Mouse (Mus musculus) heart, adult 10 weeks (tissue): ENCODE results near the gene Zfp26. TPM values are rescaled to one million over a fixed set of nuclear protein-coding genes. Genes with fewer than 3 reads are reported as not detected.

Source experiments
- polyA plus RNA-seq: library from polyadenylated mRNA; stranded (reverse); fragments of 350-450 nt; fragmentation: Illumina TruSeq; extraction: RNeasy Lipid Tissue Mini Kit (QIAGEN cat#74804); gene quantifications from one replicate; pipeline ENCODE4 v1.2.3, GENCODE M21; 2014; ENCODE audit warnings: low read depth, low replicate concordance

Zfp26 gene
- polyA plus RNA-seq = 4.7 TPM

DNA sequence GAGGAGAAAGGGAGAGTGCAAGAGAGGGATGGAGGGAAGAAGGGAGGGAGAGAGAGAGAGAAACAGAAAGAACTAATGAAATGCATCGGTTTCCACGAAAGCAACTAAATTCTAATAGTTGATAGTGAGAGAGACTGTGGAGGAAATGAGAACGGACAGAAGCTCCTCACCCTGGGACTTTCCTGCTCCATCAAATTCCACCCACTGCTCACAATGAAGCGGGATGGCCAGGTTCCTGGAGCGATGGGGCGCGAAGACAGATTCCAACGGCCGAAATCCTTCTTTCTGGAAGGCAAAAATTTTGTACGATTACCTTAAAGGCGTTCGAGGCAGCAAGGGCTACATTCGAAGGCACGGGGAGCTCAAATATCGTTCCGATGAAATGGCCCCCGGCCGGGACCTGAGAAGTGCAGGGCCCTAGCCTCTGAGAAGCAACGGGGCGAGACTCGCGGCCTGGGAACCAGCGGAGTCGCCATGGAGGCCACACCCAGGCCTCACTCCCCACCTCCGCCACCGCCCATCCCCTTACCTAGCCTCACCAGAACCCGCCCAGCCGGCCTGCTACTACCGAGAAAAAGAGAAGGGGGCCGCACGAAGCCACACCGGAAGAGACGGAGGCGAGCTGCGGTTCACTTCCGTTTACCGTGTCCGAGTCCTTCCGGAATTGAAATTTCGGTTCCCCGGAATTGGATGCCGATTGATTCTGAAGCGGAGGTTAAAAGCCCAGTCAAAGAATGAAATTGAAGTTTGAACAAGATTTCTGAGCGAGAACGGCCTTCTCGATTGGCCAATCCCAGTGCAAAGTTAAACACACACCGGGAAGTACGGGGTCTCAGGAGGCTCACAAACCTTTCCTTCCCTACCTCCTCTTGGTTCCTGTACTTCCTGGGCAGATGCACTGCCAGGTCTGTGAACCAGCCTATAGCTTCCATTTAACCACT lies at the start of gene Zfp26:
Zfp26 (minus strand) TSS at position 786 of the 941 bp plus-strand sequence.

DNA sequence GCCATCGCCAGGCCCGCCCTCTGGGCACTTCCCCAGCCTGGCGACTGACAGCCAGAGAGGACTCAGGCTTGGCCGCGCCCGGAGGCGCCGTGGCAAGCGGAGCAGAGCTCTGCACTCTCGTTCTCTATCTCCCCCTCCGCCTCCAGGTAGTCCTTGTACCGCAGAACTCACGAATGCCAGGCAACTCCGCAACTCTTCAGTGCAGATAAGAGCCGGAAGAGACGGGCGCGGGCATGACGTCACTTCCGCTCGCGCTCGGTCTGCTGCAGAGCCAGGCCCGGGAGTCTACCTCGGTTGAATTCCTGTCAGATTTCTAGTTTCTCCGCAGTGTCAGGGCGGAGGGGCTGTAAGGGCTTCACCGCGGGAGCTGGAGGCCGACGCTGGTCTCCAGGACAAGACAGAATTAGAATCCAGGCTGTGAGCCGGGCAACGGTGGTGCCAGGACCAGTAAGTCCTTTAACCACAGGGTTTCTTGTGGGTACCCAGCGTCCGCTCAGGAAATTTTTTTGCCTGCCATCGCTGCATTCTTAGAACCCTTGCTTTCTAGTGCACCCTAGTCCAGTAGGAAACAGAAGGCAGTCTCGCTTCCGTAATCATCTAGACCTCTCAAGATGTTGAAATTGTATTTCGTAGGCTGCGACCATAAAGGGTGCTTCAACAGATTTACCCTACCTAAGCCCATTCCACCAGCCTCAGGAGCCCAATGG lies 32.7 kb upstream of the Zfp26 start, which contains the start of gene Zfp426:
Zfp426 (minus strand) TSS at position 220 of the 707 bp plus-strand sequence.

DNA sequence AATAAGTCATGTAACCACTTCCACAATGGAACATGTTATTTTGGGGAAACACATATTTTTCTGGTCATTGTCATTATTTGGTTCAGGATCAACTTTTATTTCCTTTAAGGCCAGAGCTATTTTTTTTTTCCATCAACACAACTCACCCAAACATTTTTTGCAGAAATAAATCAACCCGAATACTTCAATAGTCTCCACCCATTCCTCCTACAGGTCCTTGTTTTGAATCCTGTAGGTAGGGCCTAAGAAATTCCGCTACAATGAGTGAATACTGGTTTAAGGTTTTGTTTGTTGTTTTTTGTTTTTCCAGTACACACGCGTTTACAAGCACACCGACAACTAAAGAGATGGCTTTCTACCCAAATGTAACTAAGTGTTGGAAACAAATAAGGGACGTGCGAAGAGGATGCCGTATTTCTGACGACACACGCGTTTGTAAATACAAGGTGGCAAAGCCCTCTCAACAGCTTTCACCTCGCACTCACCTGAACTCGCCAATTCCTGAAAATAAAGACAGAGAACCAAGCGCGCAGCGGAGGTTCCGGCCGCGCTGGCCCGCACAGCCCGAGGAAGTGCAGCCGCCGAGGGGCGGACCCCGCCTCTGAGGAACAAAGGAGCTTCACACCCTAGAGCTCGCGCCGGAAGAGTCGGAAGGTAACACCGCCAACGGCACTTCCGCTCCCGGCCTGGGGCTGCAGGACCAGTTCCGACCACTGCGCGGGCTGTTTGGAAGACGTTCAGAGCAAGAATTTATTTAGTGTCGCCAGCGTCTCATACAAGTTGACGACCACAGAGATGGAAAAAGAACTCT lies 75.2 kb downstream of the Zfp26 start, which contains the start of gene Zfp560:
Zfp560 (minus strand) TSS at position 646 of the 811 bp plus-strand sequence.

Other genes with a start within 250 kb of the Zfp26 start
- not detected for gene Olfr871, start 248.0 kb downstream of the Zfp26 start, polyA plus RNA-seq
- gene Olfr872, start 223.0 kb downstream of the Zfp26 start, polyA plus RNA-seq = not detected
- gene Olfr39, start 177.8 kb downstream of the Zfp26 start, polyA plus RNA-seq = not detected
- gene Olfr873, start 161.6 kb downstream of the Zfp26 start, polyA plus RNA-seq = not detected
- gene Olfr18, start 124.1 kb downstream of the Zfp26 start, polyA plus RNA-seq = not detected
- 17.6 TPM for gene Zfp560, start 75.0 kb downstream of the Zfp26 start, polyA plus RNA-seq
- 10.9 TPM for gene Zfp426, start 32.6 kb upstream of the Zfp26 start, polyA plus RNA-seq
- gene Zfp266, start 61.3 kb upstream of the Zfp26 start, polyA plus RNA-seq = 12.7 TPM
- gene Zfp846, start 121.1 kb upstream of the Zfp26 start, polyA plus RNA-seq = 2.7 TPM
- gene Ubl5, start 182.7 kb upstream of the Zfp26 start, polyA plus RNA-seq = 447 TPM
- gene Fbxl12, start 184.6 kb upstream of the Zfp26 start, polyA plus RNA-seq = 17.7 TPM
- 17.5 TPM for gene Pin1, start 191.9 kb upstream of the Zfp26 start, polyA plus RNA-seq